Mouse (Mus musculus): ENCODE data around the gene Tcf7l1.

- no peak for TF ChIP-seq GATA1 (IDR thresholded peaks at IDR 0.05; ENCODE audit: borderline replicate concordance, low read length)
- TF ChIP-seq FLI1 (IDR thresholded peaks at IDR 0.05; ENCODE audit: low read length) = no peak
Measured at GRCm38 (mm10) chr6:72778779-72779776, 10.0 kb downstream of the Tcf7l1 start.
